Mouse (Mus musculus) CD4-positive, CD25-positive, alpha-beta regulatory T cell, adult 4 months (primary cell): ENCODE measurements around the gene Psmc5. TPM values are rescaled to one million over a fixed set of nuclear protein-coding genes. Genes with fewer than 3 reads are reported as not detected.

ENCODE experiments used
- ATAC-seq: one replicate; pipeline ENCODE4 v1.8.0; 2017
- polyA plus RNA-seq, 2 experiments: library from polyadenylated mRNA; unstranded; fragments of 100-300 nt; shearing (Covaris generic); gene quantifications; one replicate each; pipeline ENCODE4 v1.2.1; 2017

Psmc5 gene
- polyA plus RNA-seq, 2 experiments from 2014 or later = 161 to 197 TPM

DNA sequence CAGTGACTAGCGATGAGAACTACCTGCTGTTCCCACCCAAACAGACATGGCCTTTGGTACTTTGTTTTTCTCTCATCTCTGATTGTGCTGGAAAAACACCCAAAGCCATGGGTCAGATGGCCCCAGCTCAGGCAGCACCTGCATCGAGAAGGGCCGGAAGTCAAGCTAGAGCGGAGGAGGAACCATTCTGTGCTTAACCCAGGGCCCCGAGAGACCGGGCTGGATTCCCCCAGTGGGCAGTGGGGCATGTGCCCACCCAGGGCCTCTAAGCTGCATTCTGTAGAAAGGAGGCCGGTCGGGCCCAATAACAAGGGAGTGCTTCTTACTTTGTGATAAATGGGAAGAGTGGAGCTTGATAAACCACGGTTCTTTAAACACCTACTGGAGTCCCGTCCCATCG is 52.2 kb downstream of the Psmc5 start:
- ATAC-seq = no peak

DNA sequence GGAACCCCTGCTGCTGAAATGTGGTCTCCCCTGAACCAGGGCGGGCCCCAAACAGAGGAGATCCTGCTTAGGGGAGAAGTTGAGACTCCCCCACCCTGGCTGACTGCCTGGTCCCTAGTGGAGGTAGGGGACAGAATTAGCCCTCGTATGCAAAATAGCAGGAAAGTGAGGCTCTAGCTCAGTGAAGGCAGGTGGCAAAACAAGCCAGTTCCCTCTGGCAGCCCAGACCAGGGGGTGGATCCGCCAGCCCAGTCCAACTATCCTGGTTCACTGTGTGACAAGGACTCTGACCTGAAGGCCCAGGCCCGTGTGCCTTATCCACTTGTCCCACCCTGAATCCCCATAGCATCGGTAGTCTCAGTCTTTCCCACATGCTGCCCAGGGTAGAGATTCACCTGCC is 54.2 kb downstream of the Psmc5 start:
- ATAC-seq = no peak

Other genes with a start within 250 kb of the Psmc5 start
- under 1 TPM in 1 of 2 experiments, not detected in 1; 0.18 TPM for gene Kcnh6, start 248.0 kb upstream of the Psmc5 start, polyA plus RNA-seq
- gene Dcaf7, start 219.3 kb upstream of the Psmc5 start, polyA plus RNA-seq = 10 to 100 TPM; 23.9 to 26.4 TPM
- 10 to 100 TPM in 1 of 2 experiments, 1 to 10 TPM in 1; 7.4 to 18.0 TPM for gene Taco1, start 190.1 kb upstream of the Psmc5 start, polyA plus RNA-seq
- gene Map3k3, start 171.5 kb upstream of the Psmc5 start, polyA plus RNA-seq = 10 to 100 TPM; 30.1 to 37.1 TPM
- not detected for gene Gm10840, start 95.3 kb upstream of the Psmc5 start, polyA plus RNA-seq
- 100 to 1,000 TPM; 597 to 715 TPM for gene Limd2, start 95.3 kb upstream of the Psmc5 start, polyA plus RNA-seq
- gene Strada, start 54.0 kb upstream of the Psmc5 start, polyA plus RNA-seq = 10 to 100 TPM; 34.5 to 40.0 TPM
- gene Ccdc47, start 39.8 kb upstream of the Psmc5 start, polyA plus RNA-seq = 10 to 100 TPM; 92.6 to 96.6 TPM
- gene Ddx42, start 39.2 kb upstream of the Psmc5 start, polyA plus RNA-seq = 100 to 1,000 TPM in 1 of 2 experiments, 10 to 100 TPM in 1; 84.7 to 135 TPM
- 10 to 100 TPM; 52.9 to 85.8 TPM for gene Ftsj3, start 75 bp upstream of the Psmc5 start, polyA plus RNA-seq
- 10 to 100 TPM; 12.3 to 23.7 TPM for gene Smarcd2, start 16.8 kb downstream of the Psmc5 start, polyA plus RNA-seq
- gene Tcam1, start 20.5 kb downstream of the Psmc5 start, polyA plus RNA-seq = under 1 TPM; 0.39 TPM
- gene Gh, start 45.7 kb downstream of the Psmc5 start, polyA plus RNA-seq = not detected
- gene Cd79b, start 58.6 kb downstream of the Psmc5 start, polyA plus RNA-seq = 10 to 100 TPM; 44.8 to 77.1 TPM
- gene Scn4a, start 97.1 kb downstream of the Psmc5 start, polyA plus RNA-seq = under 1 TPM in 1 of 2 experiments, not detected in 1; 0.14 TPM
- gene Prr29, start 109.3 kb downstream of the Psmc5 start, polyA plus RNA-seq = under 1 TPM in 1 of 2 experiments, not detected in 1; 0.43 TPM
- 100 to 1,000 TPM; 132 to 138 TPM for gene Icam2, start 131.9 kb downstream of the Psmc5 start, polyA plus RNA-seq
- 1 to 10 TPM; 1.3 to 2.3 TPM for gene Ern1, start 231.7 kb downstream of the Psmc5 start, polyA plus RNA-seq